Mouse (Mus musculus): ENCODE data around the gene Tmem159.

DNA sequence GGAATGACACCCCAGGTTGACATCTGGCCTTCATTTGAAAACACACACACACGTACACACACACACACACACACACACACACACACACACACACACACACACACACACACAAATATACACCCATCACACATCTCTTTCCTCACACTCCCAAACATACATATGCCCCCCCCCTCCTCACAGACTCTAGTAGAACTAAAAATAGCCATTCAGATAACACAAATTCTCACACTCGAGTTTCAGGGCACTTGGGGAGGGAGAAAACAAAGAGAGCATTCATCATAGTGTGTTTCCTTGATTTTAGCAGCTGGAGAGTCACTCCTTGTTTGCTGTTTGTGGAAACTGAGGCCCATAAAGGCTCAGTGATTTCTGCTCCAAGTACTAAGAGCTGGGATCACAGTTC is 48.1 kb upstream of the Tmem159 start:
- no peak for TF ChIP-seq CTCF (IDR thresholded peaks at IDR 0.05; ENCODE audit: control insufficient read depth, insufficient read depth, insufficient replicate concordance, low read depth, low read length)
- TF ChIP-seq POLR2A (IDR thresholded peaks at IDR 0.05; ENCODE audit: control insufficient read depth, low read depth, low read length): no peak
